Mouse (Mus musculus) gastrocnemius, adult 18-20 months (tissue): ENCODE measurements around the gene Gabrd. TPM values are rescaled to one million over a fixed set of nuclear protein-coding genes. Genes with fewer than 3 reads are reported as not detected.

ENCODE experiments used
- DNase-seq: peaks from one replicate; pipeline ENCODE4 v3.0.0; 2021; ENCODE audit warnings: low spot score
- total RNA-seq, 2 experiments: library from RNA; stranded (reverse); gene quantifications; 2 replicates each; pipeline ENCODE4 v1.2.3; 2021

Gabrd gene
- total RNA-seq, 2 experiments from 2014 or later: 0.50 to 0.81 TPM

DNA sequence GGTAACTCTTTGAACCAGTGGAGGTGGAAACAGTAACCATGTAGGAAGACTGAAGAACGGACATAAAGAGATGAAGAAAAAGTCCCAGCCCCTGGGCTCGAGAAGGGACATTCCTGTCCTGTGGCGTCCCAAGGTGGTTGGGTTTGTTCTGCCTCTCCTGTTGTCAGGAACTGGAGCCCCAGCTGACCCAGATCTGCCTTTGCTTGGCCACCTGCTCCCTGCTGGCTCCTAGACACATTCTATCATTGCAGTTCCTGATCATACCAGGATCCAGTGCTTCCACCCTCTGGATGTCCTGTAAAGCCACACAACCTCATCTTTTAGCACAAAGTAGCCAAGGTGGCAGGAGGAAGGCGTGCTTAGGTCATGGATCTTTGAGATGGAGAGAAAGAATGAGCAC, 14.6 kb downstream of the Gabrd start:
- DNase-seq: no peak

GRCm38 (mm10) chr4:155382752-155383151, 15.2 kb downstream of the Gabrd start:
- no peak for DNase-seq

DNA sequence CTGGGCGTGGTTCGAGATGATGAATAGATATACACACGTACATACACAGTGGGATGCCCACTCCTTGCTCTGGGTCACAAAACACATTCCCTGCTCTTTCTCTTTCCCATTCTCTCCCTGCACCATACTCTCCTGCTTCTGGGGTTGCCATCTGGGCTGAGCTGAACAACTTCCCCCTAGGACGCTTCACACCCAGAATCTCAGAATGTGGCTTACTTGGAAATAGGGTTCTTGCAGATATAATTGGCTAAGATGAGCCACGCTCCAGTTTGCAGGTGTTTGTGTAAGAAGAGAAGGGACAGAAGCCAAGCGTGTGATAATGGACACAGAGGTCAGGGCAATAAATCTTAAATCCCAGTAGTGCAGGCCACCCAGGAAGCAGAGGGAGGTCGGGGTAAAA, 15.9 kb downstream of the Gabrd start:
- no peak for DNase-seq

- no peak for DNase-seq
Observed at GRCm38 (mm10) chr4:155371797-155372735, 25.8 kb downstream of the Gabrd start.

DNA sequence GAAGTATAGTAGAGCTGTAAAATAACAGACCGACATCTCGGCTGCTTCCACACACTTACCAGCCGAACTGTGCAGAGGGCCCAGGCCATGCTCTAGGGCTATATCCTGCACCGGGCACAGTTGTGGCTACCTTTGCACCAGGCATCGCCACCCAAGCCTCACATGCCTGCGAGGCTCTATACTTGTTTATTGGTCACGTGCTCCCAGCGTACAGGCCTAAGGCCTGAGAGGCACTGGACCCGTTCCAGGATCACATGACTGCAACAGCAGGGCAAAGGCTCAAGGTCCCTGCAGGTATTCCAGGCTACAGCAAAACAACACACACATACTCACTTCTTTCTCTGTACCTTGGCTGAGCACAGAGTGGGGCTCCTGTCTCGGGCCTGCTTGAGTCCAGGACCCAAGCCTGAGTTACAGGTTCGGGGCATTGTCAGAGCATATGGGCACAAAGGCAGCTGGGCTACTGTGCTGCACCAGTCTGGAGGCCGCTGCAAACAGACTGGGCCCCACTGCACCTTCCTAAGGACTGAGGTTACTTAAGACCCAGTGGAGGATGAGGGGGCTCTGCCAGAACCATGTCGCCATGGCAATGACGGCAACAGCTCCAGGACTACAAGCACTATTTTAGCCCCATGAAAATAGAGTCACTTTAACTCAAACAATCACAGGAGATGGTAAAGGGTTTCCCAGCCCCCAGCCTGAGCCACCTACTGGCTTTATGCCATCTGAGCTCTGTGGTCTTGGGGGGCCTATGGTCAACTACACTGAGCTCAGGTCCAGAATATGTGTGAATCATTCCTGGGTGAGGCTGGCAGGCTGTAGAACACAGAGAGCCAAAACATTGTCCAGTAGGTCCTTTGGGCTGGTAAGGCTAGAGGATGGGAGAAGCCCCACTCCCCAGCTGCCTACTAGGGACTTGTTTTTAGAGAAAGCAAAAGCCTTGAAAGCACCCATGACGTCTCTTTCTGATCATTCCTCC, 26.9 kb downstream of the Gabrd start:
- no peak for DNase-seq

DNA sequence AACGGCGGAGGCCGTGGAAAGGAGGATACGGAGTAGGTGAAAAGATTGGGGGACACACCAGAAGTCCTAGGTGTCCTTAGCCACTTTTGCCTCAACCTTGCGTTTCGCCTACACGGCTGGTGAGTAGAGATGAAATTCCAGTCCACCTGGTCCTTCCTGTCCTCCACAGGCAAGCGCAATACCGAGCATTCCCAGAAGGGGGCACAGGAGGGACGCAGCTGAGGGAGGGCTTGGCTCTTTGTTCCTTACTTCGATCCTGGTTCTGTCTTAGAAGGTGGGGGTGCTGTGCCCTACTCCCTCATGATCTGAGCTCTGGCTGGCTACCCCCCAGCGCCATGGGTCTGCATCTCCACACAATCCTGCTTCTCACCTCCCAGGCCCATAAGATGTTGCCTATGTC, 29.2 kb downstream of the Gabrd start:
- DNase-seq: peak; percentile 70

- DNase-seq: no peak
Observed at GRCm38 (mm10) chr4:155367739-155368138, 30.2 kb downstream of the Gabrd start.

GRCm38 (mm10) chr4:155366784-155367183, 31.1 kb downstream of the Gabrd start:
- no peak for DNase-seq

DNA sequence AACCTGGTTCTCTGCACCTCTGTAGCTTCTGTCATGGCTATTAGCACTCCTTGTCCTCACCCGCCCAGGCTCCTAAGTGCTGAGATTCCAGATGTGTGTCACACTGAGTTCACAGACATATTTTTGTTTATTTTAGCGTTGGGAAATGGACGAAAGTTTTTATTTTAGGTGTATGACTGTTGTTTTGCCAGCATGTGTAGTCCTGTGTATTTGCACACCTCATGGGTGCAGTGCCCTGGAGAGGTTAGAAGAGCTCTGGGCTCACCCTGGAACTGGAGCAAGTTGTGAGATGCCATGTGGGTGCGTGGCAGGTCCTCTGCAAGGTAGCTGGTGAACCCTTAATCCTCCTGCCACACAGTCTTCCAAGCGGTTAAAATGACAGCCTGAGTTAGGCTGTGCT, 35.5 kb downstream of the Gabrd start:
- DNase-seq: no peak

- peak; percentile 74 for DNase-seq
Observed at GRCm38 (mm10) chr4:155361303-155361791, 36.6 kb downstream of the Gabrd start, which contains the start of gene Prkcz. Prkcz (minus strand) TSS chr4:155361361.

GRCm38 (mm10) chr4:155360856-155361255, 37.1 kb downstream of the Gabrd start:
- no peak for DNase-seq

DNA sequence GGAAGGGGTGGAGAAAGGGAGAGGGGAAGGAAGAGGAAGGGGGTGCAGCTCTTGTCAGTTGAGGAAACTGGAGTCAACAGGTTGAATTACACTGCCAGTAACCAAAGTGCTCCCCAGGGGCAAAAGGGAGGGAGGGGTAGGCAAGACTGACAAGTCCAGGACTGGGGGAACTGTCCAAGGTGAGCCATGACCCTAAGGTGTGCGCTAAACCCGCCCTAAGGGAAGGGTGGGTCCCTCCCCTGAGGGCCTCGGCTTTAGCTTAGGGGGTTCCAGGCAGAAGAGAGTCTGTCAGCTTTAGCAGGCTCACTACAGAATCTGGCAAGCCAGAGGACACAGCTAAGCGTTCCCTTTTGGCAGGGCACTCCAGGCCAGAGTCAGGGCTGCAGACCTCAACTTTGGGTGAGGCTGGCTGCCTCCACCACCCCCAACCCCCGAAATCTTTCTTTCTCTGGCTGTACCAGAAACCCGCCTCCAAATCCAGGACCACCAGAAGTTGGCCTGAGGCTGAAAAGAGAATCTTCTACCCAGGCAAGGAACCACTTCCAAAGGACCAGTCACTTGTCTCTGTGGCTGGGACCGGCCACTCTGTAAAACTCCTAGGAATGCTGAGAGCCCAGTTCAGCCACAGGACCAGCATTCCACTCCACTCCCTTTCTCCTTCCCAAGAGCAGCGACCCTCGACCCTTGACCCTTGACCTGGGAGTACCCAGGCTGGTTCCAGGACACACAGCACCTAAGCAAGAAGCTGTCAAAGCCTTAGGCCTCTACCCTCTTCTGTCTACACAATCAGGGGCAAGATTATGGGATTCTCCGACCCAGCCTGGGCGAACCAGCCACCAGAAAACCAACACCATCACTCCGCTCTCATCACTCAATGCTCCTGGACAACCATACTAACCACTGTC, 38.1 kb downstream of the Gabrd start:
- no peak for DNase-seq

DNA sequence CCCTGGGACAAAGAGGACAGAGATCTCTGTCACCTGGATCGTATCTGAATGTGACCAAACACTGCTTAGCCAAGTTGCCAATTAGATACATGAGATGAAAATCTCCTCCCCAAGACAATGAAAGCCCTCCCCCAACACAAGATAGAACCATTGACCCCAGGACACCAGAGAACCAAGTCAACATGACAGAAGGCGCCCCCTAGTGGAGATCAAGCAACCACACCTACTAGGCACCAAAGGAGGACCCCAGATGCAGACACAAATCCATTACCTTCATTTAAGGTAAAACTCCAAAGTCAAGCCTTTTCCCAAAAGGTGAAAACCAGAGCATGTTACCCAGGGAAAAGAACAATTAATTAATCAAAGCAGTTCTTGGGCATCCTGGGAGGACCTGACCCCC, 40.3 kb downstream of the Gabrd start:
- DNase-seq: no peak

GRCm38 (mm10) chr4:155356354-155356753, 41.6 kb downstream of the Gabrd start:
- DNase-seq: no peak

- no peak for DNase-seq
Observed at GRCm38 (mm10) chr4:155354546-155354945, 43.4 kb downstream of the Gabrd start.

- DNase-seq: no peak
Observed at GRCm38 (mm10) chr4:155354035-155354434, 43.9 kb downstream of the Gabrd start.

DNA sequence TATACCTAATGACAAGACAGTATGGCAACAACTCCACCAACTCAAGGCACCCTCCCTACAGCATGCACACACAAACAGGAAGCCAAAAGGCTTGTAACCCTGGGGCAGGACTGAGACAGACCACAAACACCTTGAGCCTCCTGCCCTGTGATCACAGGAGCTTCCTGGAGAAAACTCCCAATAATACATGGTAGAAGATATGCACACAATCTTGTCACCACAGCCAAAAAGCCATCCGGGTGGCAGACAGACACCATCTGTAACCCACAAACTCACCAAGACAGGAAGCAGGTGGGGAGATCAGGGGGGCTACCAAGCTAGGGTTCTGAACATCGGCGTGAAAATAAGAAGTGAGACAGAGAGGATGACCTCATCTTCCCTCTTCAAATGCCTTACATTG, 45.3 kb downstream of the Gabrd start:
- DNase-seq: no peak

- no peak for DNase-seq
Observed at GRCm38 (mm10) chr4:155346350-155346749, 51.6 kb downstream of the Gabrd start.

DNA sequence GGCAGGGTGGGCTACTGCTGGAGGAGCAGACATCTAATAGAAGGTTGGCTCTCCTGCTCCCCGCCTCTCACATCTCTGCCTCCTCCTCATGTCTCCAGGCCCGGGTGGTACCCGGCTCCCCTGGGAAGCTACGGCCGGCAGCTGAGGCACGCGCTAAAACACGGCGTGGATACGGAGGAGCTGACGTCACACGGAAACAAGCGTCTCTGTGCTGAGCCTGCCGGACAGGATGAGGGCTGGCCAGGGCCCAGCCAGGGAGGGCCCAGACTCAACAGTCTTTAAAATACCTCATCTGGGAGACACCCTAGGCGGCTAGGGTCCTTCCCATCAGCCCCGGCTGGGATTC, 52.3 kb downstream of the Gabrd start:
- peak; percentile 37 for DNase-seq

GRCm38 (mm10) chr4:155344716-155345607, 53.0 kb downstream of the Gabrd start:
- DNase-seq: no peak
